ENCODE assay signal across 32 mouse cellular contexts in the genomic region with DNA sequence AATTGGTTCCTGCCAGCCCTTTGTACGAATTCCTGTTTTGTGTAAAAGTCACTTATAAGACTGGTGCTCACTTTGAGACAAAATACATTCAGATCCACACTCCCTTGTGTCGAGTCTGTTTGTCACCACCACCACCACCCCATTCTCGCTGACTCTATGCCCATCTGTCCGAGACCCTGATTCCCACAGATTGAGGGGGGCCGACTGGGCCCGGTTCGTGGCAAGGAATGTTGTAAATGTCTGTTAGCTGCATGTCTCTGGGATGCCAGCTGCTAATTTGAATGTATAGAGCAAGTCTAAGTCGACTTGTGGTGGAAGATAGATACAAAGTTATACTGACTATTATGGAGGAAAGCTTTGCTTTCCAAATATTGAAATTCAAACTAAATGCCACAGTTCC. TPM values are rescaled to one million over a fixed set of nuclear protein-coding genes. Genes with fewer than 3 reads are reported as not detected.
"Had no signal": no experiment of that assay in that cellular context is flagged by ENCODE, and none has a peak within 500 bp of the region (broad histone marks: within the 10 kb centered on the region; RNA-seq: fewer than 3 reads in every experiment).

No protein-coding gene starts in this region.

- H3K4me2 ChIP-seq: heart, embryonic 13.5 days; heart, embryonic 15.5 days; hindbrain, embryonic 13.5 days; hindbrain, embryonic 15.5 days; kidney, embryonic 15.5 days; limb, embryonic 13.5 days; limb, embryonic 15.5 days; liver, embryonic 12.5 days had no signal

- ATAC-seq: hindbrain, postnatal 0 days; intestine, embryonic 16.5 days; liver, embryonic 12.5 days had no signal

- DNase-seq: gastrocnemius, postnatal 14 days; gastrocnemius, postnatal 36 days; heart, adult 18-20 months; heart, postnatal 14 days; heart, postnatal 36 days; kidney, adult 11 months; kidney, adult 2 months; kidney, adult 9 months; kidney, postnatal 14 days; kidney, postnatal 36 days; layer of hippocampus, adult 9-11 months; layer of hippocampus, postnatal 36 days; left cerebral cortex, postnatal 4 days had no signal

- H3K9me3 ChIP-seq: heart, embryonic 10.5 days; heart, embryonic 13.5 days; heart, embryonic 15.5 days; hindbrain, embryonic 13.5 days; hindbrain, embryonic 15.5 days; kidney, embryonic 15.5 days; limb, embryonic 13.5 days; limb, embryonic 15.5 days; liver, embryonic 12.5 days had no signal

- H3K36me3 ChIP-seq: heart, embryonic 10.5 days; heart, embryonic 13.5 days; heart, embryonic 15.5 days; hindbrain, embryonic 13.5 days; hindbrain, embryonic 15.5 days; kidney, embryonic 15.5 days; limb, embryonic 13.5 days; limb, embryonic 15.5 days; liver, embryonic 12.5 days had no signal

- H3K9ac ChIP-seq: heart, embryonic 13.5 days; heart, embryonic 15.5 days; hindbrain, embryonic 13.5 days; hindbrain, embryonic 15.5 days; kidney, embryonic 15.5 days; limb, embryonic 13.5 days; limb, embryonic 15.5 days; liver, embryonic 12.5 days; liver, embryonic 14.5 days had no signal

- H3K4me1 ChIP-seq: heart, embryonic 10.5 days; heart, embryonic 13.5 days; heart, embryonic 15.5 days; hindbrain, embryonic 13.5 days; hindbrain, embryonic 15.5 days; kidney, embryonic 15.5 days; limb, embryonic 13.5 days; limb, embryonic 15.5 days; liver, embryonic 12.5 days had no signal

- H3K4me3 ChIP-seq: heart, embryonic 10.5 days; heart, embryonic 13.5 days; heart, embryonic 15.5 days; hindbrain, embryonic 13.5 days; hindbrain, embryonic 15.5 days; kidney, embryonic 15.5 days; limb, embryonic 13.5 days; limb, embryonic 15.5 days; liver, embryonic 12.5 days had no signal

- H3K27ac ChIP-seq: heart, embryonic 10.5 days; heart, embryonic 13.5 days; heart, embryonic 15.5 days; hindbrain, embryonic 13.5 days; hindbrain, embryonic 15.5 days; hindbrain, postnatal 0 days; kidney, embryonic 15.5 days; kidney, postnatal 0 days; limb, embryonic 13.5 days; limb, embryonic 15.5 days; liver, embryonic 12.5 days; liver, embryonic 14.5 days had no signal

- H3K27me3 ChIP-seq: heart, embryonic 13.5 days; heart, embryonic 15.5 days; hindbrain, embryonic 13.5 days; hindbrain, embryonic 15.5 days; kidney, embryonic 15.5 days; limb, embryonic 13.5 days; limb, embryonic 15.5 days; liver, embryonic 12.5 days had no signal

RNA-seq across cellular contexts. Expression of a gene that starts 25.9 kb away (rescaled TPM):
- polyA plus RNA-seq: gonadal fat pad, adult 2 months; heart, embryonic 10.5 days; heart, embryonic 13.5 days; heart, embryonic 15.5 days; heart, postnatal 0 days; hindbrain, embryonic 11.5 days; hindbrain, embryonic 13.5 days; hindbrain, embryonic 15.5 days; hindbrain, postnatal 0 days; intestine, embryonic 14.5 days; intestine, embryonic 16.5 days; kidney, embryonic 15.5 days; kidney, postnatal 0 days; limb, embryonic 11.5 days; limb, embryonic 13.5 days; limb, embryonic 15.5 days; liver, adult 2 months; liver, embryonic 12.5 days; liver, embryonic 14.5 days had no signal

RNA-seq across cellular contexts. Expression of a gene that starts 38.9 kb away (rescaled TPM):
- polyA plus RNA-seq: heart, embryonic 10.5 days; hindbrain, embryonic 11.5 days; limb, embryonic 11.5 days; liver, embryonic 12.5 days had no signal

RNA-seq across cellular contexts. Expression of a gene that starts 48.8 kb away (rescaled TPM):
- polyA plus RNA-seq: liver, adult 2 months had no signal
